Mouse (Mus musculus) ES-Bruce4 (cell line): ENCODE measurements around the gene Defb26. TPM values are rescaled to one million over a fixed set of nuclear protein-coding genes. Genes with fewer than 3 reads are reported as not detected.

ENCODE experiments used
- H3K27ac ChIP-seq: 2 replicates; pipeline ENCODE4 v1.5.1; 2012; ENCODE audit warnings: low read length, inconsistent platforms; ENCODE audit not compliant: insufficient read depth
- H3K27me3 ChIP-seq: 2 replicates; pipeline ENCODE4 v1.6.1; 2012; ENCODE audit warnings: mild to moderate bottlenecking, low read length, inconsistent platforms; ENCODE audit not compliant: control insufficient read depth, poor library complexity, insufficient read depth, severe bottlenecking
- H3K36me3 ChIP-seq: 2 replicates; pipeline ENCODE4 v1.6.1; 2012; ENCODE audit warnings: inconsistent platforms, mild to moderate bottlenecking, low read length, moderate library complexity; ENCODE audit not compliant: control insufficient read depth, poor library complexity, insufficient read depth, severe bottlenecking
- H3K4me1 ChIP-seq: one replicate; pipeline ENCODE4 v1.8.1; 2011; ENCODE audit warnings: low read length; ENCODE audit not compliant: control insufficient read depth, insufficient read depth
- H3K4me3 ChIP-seq: 2 replicates; pipeline ENCODE4 v1.5.1; 2011; ENCODE audit warnings: low read depth, mild to moderate bottlenecking, low read length
- H3K9ac ChIP-seq: 2 replicates; pipeline ENCODE4 v1.6.1; 2012; ENCODE audit warnings: low read depth, mild to moderate bottlenecking, inconsistent platforms; ENCODE audit not compliant: poor library complexity, severe bottlenecking
- H3K9me3 ChIP-seq: replicated peaks from 2 replicates; pipeline ENCODE4 v1.6.1; 2012; ENCODE audit warnings: mild to moderate bottlenecking, low read length, inconsistent platforms; ENCODE audit not compliant: control insufficient read depth, poor library complexity, insufficient read depth, severe bottlenecking
- CTCF ChIP-seq: IDR thresholded peaks from one replicate; pipeline ENCODE4 v1.8.1; 2011; ENCODE audit warnings: low read depth, low read length
- EP300 ChIP-seq: IDR thresholded peaks from 2 replicates; pipeline ENCODE4 v1.6.1; 2011; ENCODE audit warnings: low read depth, low read length; ENCODE audit not compliant: insufficient read depth
- POLR2A ChIP-seq: IDR thresholded peaks from one replicate; pipeline ENCODE4 v1.8.1; 2011; ENCODE audit warnings: low read length; ENCODE audit not compliant: insufficient read depth
- polyA plus RNA-seq: library from polyadenylated mRNA; stranded (reverse); fragments of >200 nt; gene quantifications from 2 replicates; pipeline ENCODE4 v1.2.4, GENCODE M21; 2011; ENCODE audit warnings: low read depth; ENCODE audit not compliant: missing spikeins, insufficient read depth, insufficient read length

Gene Defb26
- not detected in 2 replicates for polyA plus RNA-seq

- TF ChIP-seq CTCF (no peak), POLR2A (no peak), EP300 (no peak)
- Histone ChIP-seq H3K9ac (no peak within 1 kb of the TSS), H3K27ac (no peak within 1 kb of the TSS), H3K4me1 (no peaks in the 10 kb centered on the region), H3K4me3 (no peak within 1 kb of the TSS), H3K9me3 (no peaks in the 10 kb centered on the region), H3K36me3 (no peaks in the 10 kb centered on the region), H3K27me3 (no peaks in the 10 kb centered on the region; the same call in 1 of the 2 replicates)
These were observed at the start of gene Defb26 for GRCm38 (mm10) chr2:152511592-152511991. TSS of gene Defb26 (minus strand) at chr2:152511692.

- H3K27ac ChIP-seq = no peak overlapping the region
- no peaks in the 10 kb centered on the region for H3K4me1 ChIP-seq
- no peak overlapping the region for H3K4me3 ChIP-seq
- H3K9me3 ChIP-seq = no peaks in the 10 kb centered on the region
- H3K9ac ChIP-seq = no peak overlapping the region
- H3K27me3 ChIP-seq = 0 out of 2 replicates have a peak, but pooled peaks cover 2% of the 10 kb centered on the region
- no peaks in the 10 kb centered on the region for H3K36me3 ChIP-seq
- TF ChIP-seq POLR2A = no peak
- no peak for TF ChIP-seq EP300
- no peak for TF ChIP-seq CTCF
These were observed 45.2 kb upstream of the Defb26 start for GRCm38 (mm10) chr2:152556655-152557054.

GRCm38 (mm10) chr2:152553774-152554423, 42.4 kb upstream of the Defb26 start:
- Histone ChIP-seq H3K27ac (no peak overlapping the region), H3K4me3 (no peak overlapping the region), H3K27me3 (0 out of 2 replicates have a peak, but pooled peaks cover 2% of the 10 kb centered on the region), H3K9ac (no peak overlapping the region), H3K36me3 (no peaks in the 10 kb centered on the region), H3K9me3 (no peaks in the 10 kb centered on the region), H3K4me1 (no peaks in the 10 kb centered on the region)
- TF ChIP-seq CTCF = peak; percentile 63
- TF ChIP-seq EP300 = no peak

GRCm38 (mm10) chr2:152548124-152548523, 36.6 kb upstream of the Defb26 start:
- Histone ChIP-seq H3K4me1 (no peaks in the 10 kb centered on the region), H3K27ac (no peak overlapping the region), H3K27me3 (no peaks in the 10 kb centered on the region), H3K9ac (no peak overlapping the region), H3K36me3 (no peaks in the 10 kb centered on the region), H3K9me3 (no peaks in the 10 kb centered on the region), H3K4me3 (no peak overlapping the region)
- TF ChIP-seq EP300 (no peak), POLR2A (no peak), CTCF (no peak)

- H3K4me3 ChIP-seq = no peak overlapping the region
- TF ChIP-seq POLR2A (no peak), EP300 (no peak), CTCF (peak; percentile 36)
- no peaks in the 10 kb centered on the region for H3K36me3 ChIP-seq
- no peaks in the 10 kb centered on the region for H3K9me3 ChIP-seq
- H3K4me1 ChIP-seq = no peaks in the 10 kb centered on the region
- H3K27ac ChIP-seq = no peak overlapping the region
- H3K27me3 ChIP-seq = no peaks in the 10 kb centered on the region
- no peak overlapping the region for H3K9ac ChIP-seq
These were observed 33.2 kb upstream of the Defb26 start for GRCm38 (mm10) chr2:152544691-152545090.

GRCm38 (mm10) chr2:152543478-152543877, 32.0 kb upstream of the Defb26 start:
- H3K9me3 ChIP-seq = no peaks in the 10 kb centered on the region
- no peak overlapping the region for H3K4me3 ChIP-seq
- no peak overlapping the region for H3K9ac ChIP-seq
- no peaks in the 10 kb centered on the region for H3K4me1 ChIP-seq
- H3K36me3 ChIP-seq = no peaks in the 10 kb centered on the region
- TF ChIP-seq EP300 (no peak), POLR2A (no peak), CTCF (no peak)
- H3K27me3 ChIP-seq = no peaks in the 10 kb centered on the region
- H3K27ac ChIP-seq = no peak overlapping the region
